Mouse (Mus musculus): ENCODE results near the gene Sco1. TPM values are rescaled to one million over a fixed set of nuclear protein-coding genes. Genes with fewer than 3 reads are reported as not detected.

Sco1 gene
- polyA plus RNA-seq, 1 experiment from 2014 or later: 20.0 TPM

DNA sequence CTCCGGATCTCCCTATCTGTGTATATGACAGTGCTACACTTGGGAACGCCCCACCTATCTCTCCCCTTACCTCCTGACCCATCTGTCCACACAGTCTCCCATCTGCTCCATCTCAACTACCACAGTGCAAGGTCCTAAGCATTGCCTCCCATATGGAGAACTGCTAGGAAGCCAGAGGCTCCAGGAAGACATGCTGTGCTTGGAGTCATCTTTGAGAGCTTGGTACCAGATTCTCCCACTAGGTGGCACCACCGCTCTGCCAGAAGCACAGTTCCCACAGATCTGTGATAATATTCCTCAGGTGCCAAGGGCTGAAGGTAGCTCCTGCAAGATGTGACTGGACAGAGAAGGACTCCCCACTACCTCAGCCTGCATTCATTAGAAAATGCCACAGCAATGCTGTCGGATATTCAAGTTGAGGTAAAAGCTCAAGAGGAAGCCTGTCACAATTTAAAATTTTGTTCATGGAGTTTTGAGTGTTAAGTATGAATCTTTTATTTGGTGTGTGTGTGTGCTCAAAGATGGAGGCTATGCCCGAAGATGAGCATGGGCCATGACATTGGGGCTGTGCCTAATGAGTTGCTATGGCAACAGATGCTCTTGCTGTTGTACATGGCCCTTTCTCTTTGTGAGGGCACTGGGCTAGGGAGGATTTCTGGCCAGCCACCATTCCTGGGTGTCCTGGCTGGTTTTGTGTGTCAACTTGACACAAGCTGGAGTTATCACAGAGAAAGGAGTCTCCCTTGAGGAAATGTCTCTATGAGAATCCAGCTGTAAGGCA is 57.9 kb downstream of the Sco1 start:
- Histone ChIP-seq H3K9me3 (no peaks in the 10 kb centered on the region), H3K27me3 (0 out of 2 replicates have a peak, but pooled peaks cover 5% of the 10 kb centered on the region), H3K36me3 (no peaks in the 10 kb centered on the region), H3K4me1 (peaks cover 6% of the 10 kb centered on the region; the same call in 1 of the 2 replicates), H3K4me3 (no peak overlapping the region), H3K27ac (no peak overlapping the region), H3K9ac (no peak overlapping the region), H3K4me2 (replicated peaks) (no peak overlapping the region)
- WGBS: 35% methylated on average over 5 of the region's 5 CpGs
- peak; percentile 10; the same call in 1 of the 2 replicates for ATAC-seq (ENCODE audit: low FRiP score, low read depth)

DNA sequence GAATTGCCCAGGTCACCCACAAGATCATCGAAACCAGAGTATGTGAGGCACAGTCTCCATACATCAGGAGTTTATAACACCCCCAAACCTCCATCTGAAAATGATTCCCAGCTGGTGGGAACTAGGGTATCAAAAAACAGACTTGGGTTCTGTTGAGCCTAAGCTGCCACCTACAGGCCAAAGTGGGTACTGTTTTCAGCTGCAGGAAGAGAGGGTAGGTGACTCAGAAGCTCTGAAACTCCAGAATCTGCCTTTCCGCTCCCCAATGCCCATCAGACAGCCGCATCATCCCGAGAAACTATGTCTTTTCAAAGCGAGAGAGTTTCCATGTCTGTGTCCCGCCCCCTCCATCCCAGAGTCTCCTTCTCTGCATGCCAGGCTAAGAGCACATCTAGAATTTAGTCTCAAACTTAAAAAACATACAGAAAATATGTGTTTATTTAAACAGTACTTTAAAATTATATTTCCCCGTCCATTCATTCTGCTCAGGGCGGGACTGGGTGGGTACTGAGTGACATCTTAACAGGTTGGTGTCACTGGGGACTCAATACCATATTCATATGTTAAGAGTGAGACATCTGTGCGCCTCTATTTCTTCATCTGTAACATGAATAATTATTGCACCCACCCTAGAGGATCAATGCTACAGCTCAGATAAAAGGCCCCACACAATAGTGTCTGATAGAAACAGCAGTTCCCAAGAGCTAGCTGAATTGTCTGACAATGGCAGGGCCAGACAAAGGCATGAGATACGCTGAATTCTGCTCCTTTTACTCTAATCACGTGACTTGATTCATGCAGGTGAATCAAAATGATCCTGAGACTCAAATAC is 59.8 kb downstream of the Sco1 start:
- Histone ChIP-seq H3K4me1 (no peaks in the 10 kb centered on the region), H3K4me2 (replicated peaks) (no peak overlapping the region), H3K27me3 (0 out of 2 replicates have a peak, but pooled peaks cover 5% of the 10 kb centered on the region), H3K4me3 (no peak overlapping the region), H3K36me3 (no peaks in the 10 kb centered on the region), H3K27ac (no peak overlapping the region), H3K9ac (no peak overlapping the region), H3K9me3 (no peaks in the 10 kb centered on the region)
- peak; percentile 48; the same call in 1 of the 2 replicates for ATAC-seq (ENCODE audit: low FRiP score, low read depth)
- 37% methylated on average over 11 of the region's 11 CpGs for WGBS

GRCm38 (mm10) chr11:67112851-67113202 is 60.4 kb downstream of the Sco1 start:
- Histone ChIP-seq H3K9me3 (no peaks in the 10 kb centered on the region), H3K4me1 (no peaks in the 10 kb centered on the region), H3K36me3 (no peaks in the 10 kb centered on the region), H3K27me3 (0 out of 2 replicates have a peak, but pooled peaks cover 5% of the 10 kb centered on the region), H3K4me3 (no peak overlapping the region), H3K27ac (no peak overlapping the region), H3K4me2 (replicated peaks) (no peak overlapping the region), H3K9ac (no peak overlapping the region)
- 45% methylated on average over 11 of the region's 11 CpGs for WGBS
- 0 out of 2 replicates have a peak, but pooled peaks have one; percentile 42 for ATAC-seq (ENCODE audit: low FRiP score, low read depth)

DNA sequence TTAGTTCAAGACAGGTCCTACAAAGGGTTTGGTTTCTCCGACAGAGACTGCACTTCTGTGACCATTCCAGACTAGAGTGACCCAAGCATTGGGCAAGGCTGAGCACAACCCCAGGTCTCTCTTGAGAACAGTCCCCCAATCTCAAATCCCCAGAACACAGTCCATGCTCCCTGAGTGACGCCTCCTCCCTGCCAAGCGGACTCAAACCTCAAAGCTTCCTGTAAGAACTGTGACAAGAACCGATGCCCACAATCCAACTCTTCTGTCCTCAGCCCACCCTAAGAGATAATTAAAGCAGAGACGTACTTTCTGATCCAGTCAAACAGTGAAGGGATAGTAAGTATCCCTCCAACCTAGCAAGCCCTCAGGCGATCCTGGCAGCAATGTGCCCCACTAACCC is 60.9 kb downstream of the Sco1 start:
- Histone ChIP-seq H3K4me2 (replicated peaks) (no peak overlapping the region), H3K27me3 (0 out of 2 replicates have a peak, but pooled peaks cover 5% of the 10 kb centered on the region), H3K9ac (no peak overlapping the region), H3K36me3 (no peaks in the 10 kb centered on the region), H3K4me1 (no peaks in the 10 kb centered on the region), H3K9me3 (no peaks in the 10 kb centered on the region), H3K27ac (no peak overlapping the region), H3K4me3 (no peak overlapping the region)
- no peak for ATAC-seq (ENCODE audit: low FRiP score, low read depth)
- WGBS: 86% methylated on average over 6 of the region's 6 CpGs

DNA sequence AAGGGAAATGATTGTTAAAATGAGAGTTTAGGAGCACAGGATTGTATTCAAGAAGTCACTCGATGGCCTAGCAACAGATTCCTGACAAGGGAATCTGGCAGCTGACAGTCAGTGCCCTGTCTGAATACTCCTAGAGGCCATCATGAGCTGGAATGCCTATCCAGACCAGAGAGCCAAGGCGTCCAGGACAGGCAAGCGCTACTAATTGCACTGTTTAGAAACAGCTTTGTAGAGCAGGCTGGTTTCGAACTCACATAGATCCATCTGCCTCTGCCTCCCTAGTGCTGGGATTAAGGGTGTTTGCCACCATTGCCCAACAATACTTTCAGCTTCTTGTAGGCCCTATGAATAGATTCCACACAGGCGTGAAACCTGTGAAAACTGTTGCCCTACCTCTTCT is 61.8 kb downstream of the Sco1 start:
- 89% methylated on average over 5 of the region's 5 CpGs for WGBS
- Histone ChIP-seq H3K9ac (no peak overlapping the region), H3K27me3 (0 out of 2 replicates have a peak, but pooled peaks cover 5% of the 10 kb centered on the region), H3K4me1 (no peaks in the 10 kb centered on the region), H3K36me3 (no peaks in the 10 kb centered on the region), H3K27ac (no peak overlapping the region), H3K9me3 (no peaks in the 10 kb centered on the region), H3K4me2 (replicated peaks) (no peak overlapping the region), H3K4me3 (no peak overlapping the region)
- no peak for ATAC-seq (ENCODE audit: low FRiP score, low read depth)

- H3K27me3 ChIP-seq: 0 out of 2 replicates have a peak, but pooled peaks cover 5% of the 10 kb centered on the region
- H3K9ac ChIP-seq: no peak overlapping the region
- H3K4me1 ChIP-seq: 0 out of 2 replicates have a peak, but pooled peaks cover 1% of the 10 kb centered on the region
- 85% methylated on average over 12 of the region's 12 CpGs for WGBS
- no peaks in the 10 kb centered on the region for H3K9me3 ChIP-seq
- H3K27ac ChIP-seq: no peak overlapping the region
- no peak for ATAC-seq (ENCODE audit: low FRiP score, low read depth)
- H3K4me2 ChIP-seq (replicated peaks): no peak overlapping the region
- no peak overlapping the region for H3K4me3 ChIP-seq
- no peaks in the 10 kb centered on the region for H3K36me3 ChIP-seq
Measured at GRCm38 (mm10) chr11:67114901-67115300, 62.4 kb downstream of the Sco1 start.

Small RNA genes lying within 50 kb of the gene (microRNA-seq; reads per million reads assigned to microRNA genes)
- gene Mir6923: not detected

Other genes starting within 250 kb of the Sco1 start
- 0.19 and 0.23 TPM in 2 replicates for gene Pirt, start 140.7 kb upstream of the Sco1 start, polyA plus RNA-seq (2015; fragmentation: Nextera tagmentation; extraction: Ambion mirVana)
- not detected in 2 replicates for gene Tmem238l, start 96.0 kb upstream of the Sco1 start, polyA plus RNA-seq (2015; fragmentation: Nextera tagmentation; extraction: Ambion mirVana)
- gene Tmem220, start 27.5 kb upstream of the Sco1 start, polyA plus RNA-seq (2015; fragmentation: Nextera tagmentation; extraction: Ambion mirVana): 1.6 and 2.1 TPM in 2 replicates
- 34.8 and 36.5 TPM in 2 replicates for gene Adprm, start 76 bp upstream of the Sco1 start, polyA plus RNA-seq (2015; fragmentation: Nextera tagmentation; extraction: Ambion mirVana)
- 85.0 and 101 TPM in 2 replicates for gene Myh3, start 25.6 kb downstream of the Sco1 start, polyA plus RNA-seq (2015; fragmentation: Nextera tagmentation; extraction: Ambion mirVana)
- gene Myh2, start 118.4 kb downstream of the Sco1 start, polyA plus RNA-seq (2015; fragmentation: Nextera tagmentation; extraction: Ambion mirVana): 0.11 and 0.15 TPM in 2 replicates
- 1.6 and 2.1 TPM in 2 replicates for gene Myh1, start 147.4 kb downstream of the Sco1 start, polyA plus RNA-seq (2015; fragmentation: Nextera tagmentation; extraction: Ambion mirVana)
- gene Myh4, start 185.4 kb downstream of the Sco1 start, polyA plus RNA-seq (2015; fragmentation: Nextera tagmentation; extraction: Ambion mirVana): 0.20 and 0.23 TPM in 2 replicates
- 23.9 and 27.5 TPM in 2 replicates for gene Myh8, start 224.5 kb downstream of the Sco1 start, polyA plus RNA-seq (2015; fragmentation: Nextera tagmentation; extraction: Ambion mirVana)

All from limb, embryonic 13.5 days (tissue).